Mouse (Mus musculus): ENCODE results near the gene H3f3b.

Gene H3f3b

DNA sequence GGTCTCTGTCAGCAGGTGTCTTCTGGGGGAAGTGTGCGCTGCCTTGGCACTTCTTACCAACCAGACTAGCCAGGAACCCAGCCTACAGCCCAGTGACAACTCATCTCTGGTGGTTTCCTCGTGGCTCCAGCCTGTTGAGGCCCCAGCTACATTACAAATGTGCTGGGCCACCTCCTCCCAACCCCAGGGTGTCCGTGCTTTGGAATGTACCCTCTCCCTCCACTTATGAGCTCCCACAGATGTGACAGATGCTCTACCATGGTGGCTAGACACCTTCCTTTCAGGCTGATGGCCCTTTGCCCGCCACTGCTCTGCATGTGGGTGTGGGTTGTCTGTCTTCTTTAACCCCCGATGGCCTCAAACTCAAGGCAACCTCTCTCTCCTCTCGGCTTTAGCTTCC is 26.0 kb downstream of the H3f3b start:
- no peak for DNase-seq (ENCODE audit: low spot score in 2 of 2)

DNA sequence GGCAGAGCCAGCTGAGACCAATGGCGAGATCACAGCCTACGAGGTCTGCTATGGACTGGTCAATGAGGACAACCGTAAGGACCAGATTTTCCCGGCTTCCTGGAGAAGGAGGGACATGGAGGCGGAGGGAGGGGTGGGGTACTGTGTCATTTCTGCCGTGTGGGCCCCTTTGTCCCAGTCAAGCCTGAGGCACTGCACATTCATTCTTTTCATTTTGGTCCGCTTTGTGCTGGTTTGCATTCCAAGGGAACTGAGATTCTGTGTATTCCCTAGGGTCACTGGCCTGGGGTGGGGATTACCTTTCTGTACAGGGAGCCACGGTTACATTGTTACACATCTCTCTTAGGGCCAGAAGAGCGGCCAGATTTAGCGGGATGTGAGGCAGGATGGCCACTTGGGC is 27.2 kb downstream of the H3f3b start:
- no peak for DNase-seq (ENCODE audit: low spot score in 2 of 2)

DNA sequence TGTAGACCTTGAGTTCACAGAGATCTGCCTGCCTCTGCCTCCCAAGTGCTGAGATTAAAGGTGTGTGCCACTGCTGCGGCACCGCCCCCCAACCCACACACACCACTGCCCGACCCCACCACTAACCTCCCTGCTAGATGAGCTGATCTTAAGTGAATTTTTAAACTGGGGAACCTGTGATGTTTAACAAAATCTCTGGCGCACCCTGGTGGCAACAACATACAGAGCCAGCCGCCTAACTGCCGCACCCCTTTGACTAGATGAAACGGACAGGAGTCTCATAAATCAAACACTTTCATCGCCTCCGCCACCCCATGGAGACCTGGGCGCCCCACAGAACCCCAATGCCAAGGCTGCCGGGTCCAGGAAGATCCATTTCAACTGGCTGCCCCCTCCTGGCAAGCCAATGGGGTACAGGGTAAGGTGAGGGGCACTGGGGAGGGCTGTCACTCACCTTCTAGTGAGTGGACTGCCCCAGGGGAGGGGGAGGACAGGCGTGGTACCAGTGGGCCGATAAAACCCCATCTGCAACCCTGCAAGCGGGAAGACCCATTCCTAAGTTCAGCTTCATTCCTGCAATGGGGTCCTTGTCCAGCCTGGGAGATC is 28.1 kb downstream of the H3f3b start:
- DNase-seq (ENCODE audit: low spot score in 2 of 2) = peak; percentile 63 to 87

DNA sequence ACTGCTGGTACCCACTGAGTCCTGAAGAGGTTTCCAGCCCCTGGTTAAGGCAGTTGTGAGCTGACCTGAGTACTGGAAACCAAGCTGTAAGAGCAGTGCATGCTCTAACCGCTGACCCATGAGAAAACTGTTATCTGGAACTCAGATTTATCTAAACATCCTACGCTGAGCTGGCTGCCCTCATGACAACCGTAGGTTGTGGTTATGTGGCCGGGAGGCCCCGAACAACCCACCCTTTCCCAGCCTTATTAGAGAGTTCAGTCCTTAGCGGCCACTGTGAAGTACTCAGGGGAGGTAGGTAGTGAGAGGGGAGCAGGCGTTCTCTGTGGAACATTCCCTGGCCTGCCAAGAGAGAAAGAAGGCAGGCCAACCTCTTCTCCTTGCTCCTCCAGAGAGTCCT is 28.7 kb downstream of the H3f3b start:
- no peak for DNase-seq (ENCODE audit: low spot score in 2 of 2)

DNA sequence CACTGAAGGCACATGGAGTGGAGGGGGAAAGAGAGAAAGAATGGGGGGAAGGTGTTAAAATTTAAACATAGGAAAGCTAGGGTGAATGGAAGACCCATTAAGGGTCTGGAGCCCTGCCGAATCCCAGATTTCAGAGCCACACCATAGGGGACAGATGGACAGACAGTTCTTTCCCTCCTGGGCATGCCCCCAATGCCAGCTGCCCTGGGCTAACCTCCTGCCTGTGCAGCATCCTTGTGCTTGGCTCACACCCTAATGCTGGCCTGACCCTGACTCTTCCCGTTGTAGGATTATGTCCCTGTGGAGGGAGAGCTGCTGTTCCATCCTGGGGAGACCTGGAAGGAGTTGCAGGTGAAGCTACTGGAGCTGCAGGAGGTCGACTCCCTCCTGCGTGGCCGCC is 30.1 kb downstream of the H3f3b start:
- no peak for DNase-seq (ENCODE audit: low spot score in 2 of 2)

DNA sequence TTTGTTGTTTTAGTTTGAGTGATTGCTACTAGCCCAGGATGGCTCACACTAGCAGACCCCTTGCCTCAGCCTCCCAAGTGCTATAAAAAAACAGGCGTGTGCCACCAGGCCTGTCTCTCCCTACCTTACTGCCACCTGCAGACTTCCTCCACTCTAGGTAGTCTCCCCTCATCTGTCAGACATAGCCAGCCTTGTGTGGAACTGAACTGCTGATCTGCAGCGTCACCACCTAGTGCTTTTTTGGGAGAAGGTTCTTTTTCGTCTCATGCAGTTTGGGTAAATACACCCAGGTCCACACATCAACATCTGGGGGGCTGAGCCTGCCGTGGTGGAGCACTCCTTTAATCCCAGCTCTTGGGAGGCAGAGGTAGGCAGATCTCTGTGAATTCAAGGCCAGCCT is 30.7 kb downstream of the H3f3b start:
- no peak for DNase-seq (ENCODE audit: low spot score in 2 of 2)

DNA sequence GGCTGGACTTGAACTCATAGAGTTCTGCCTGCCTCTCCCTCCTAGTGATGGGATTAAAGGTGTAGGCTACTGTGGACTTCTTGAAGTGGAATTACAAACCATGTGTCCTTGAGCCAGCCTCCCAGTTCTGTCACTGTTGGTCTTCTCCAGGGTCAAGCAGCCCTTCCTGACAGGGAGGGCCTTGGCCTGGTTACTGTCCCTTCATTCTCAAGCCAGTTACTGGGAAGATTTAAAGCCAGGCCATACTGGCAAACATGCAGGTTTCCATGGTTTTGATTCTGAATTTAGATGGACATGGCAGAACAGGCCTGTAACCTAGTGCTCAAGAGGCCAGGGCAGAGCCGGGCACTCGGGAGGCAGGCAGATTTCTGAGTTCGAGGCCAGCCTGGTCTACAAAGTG is 32.5 kb downstream of the H3f3b start:
- no peak for DNase-seq (ENCODE audit: low spot score in 2 of 2)

DNA sequence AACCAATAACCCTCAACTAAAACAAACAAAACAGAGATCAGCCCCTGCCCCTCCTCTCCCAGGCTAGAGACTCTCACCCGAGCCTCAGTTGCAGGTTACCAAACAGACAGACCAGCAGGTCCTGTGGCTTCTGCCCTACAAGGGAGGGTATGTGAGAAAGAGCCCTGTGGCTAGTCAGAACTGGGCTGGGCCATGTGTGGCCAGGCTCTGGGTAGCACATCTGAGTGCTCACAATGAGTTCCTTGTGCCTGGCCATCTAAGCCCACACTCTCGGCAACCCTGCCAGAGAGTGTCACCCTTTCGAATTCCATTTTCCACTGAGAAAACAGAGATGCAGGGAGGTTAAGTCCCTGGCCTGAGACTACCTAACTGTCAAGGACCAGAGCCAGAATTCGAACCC is 35.7 kb downstream of the H3f3b start:
- DNase-seq (ENCODE audit: low spot score in 2 of 2) = no peak

DNA sequence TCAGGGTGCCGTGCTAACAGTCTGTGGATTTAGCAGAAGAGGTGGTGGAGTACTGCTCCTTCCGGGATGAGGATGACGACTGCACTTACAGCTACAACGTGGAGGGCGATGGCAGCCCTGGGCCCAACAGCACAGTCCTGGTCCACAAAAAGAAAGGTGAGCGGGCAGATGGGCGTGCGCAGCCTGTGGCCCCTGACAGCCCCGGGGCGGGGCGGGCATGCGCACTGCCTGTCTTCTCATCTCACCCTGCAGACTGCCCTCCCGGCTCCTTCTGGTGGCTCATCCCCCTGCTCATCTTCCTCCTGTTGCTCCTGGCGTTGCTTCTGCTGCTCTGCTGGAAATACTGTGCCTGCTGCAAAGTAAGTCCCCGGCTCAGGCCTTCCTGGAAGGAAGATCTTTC is 38.1 kb downstream of the H3f3b start:
- DNase-seq (ENCODE audit: low spot score in 2 of 2) = no peak

DNA sequence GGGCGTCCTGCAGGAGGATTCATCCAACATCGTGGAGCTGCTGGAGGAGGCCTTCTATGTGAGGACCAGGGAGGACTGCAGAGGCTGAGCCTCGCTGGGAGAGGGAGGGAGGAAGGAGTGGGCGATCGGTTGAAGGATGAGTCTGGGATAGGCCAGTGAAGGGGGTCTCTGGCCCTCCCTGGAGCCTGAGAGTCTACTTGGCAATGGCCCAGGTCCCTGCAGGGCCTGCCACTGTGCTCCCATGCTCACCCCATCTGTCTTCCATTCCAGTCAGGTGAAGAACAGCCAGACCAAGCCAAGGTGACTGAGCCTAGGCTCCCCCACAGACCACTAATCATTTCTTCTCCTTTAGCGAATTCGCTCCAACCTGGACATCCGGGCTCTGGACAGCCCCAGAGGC is 44.5 kb downstream of the H3f3b start:
- DNase-seq (ENCODE audit: low spot score in 2 of 2) = no peak

DNA sequence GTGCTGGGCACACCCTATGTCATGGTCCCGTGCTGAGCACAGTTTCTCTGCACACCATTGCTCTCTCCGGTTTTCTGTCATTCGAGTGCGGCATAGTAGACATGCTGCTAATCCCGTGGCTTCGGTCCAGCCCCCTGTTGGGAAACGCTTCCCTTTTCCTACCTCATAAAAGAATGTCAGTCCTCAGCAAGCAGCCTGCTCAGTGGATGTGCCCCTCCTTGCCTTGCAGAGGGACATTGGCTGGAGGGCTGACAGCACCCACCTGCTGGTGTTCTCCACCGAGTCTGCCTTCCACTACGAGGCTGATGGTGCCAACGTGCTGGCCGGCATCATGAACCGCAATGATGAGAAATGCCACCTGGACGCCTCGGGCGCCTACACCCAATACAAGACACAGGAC is 45.3 kb downstream of the H3f3b start:
- DNase-seq (ENCODE audit: low spot score in 2 of 2) = no peak

DNA sequence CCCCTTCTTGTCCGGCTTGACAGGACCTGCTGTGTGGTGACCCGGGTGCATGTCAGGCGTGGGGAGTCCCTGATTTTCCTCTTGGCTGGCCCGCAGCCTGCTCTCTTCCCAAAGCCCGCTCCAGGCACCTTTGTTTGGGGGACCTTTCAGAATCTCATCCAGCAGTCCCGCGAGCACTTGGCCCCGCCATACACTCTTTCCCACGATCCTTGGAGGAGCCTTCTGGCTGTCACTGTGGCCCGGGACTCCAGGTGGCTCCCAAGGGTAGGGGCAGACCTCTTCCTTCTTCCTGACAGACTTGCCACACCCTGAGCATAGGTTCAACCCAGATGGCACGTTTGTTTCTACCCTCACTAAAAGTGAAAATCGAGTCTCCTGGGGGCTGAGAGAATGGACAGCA is 52.2 kb downstream of the H3f3b start:
- no peak for DNase-seq (ENCODE audit: low spot score in 2 of 2)

DNA sequence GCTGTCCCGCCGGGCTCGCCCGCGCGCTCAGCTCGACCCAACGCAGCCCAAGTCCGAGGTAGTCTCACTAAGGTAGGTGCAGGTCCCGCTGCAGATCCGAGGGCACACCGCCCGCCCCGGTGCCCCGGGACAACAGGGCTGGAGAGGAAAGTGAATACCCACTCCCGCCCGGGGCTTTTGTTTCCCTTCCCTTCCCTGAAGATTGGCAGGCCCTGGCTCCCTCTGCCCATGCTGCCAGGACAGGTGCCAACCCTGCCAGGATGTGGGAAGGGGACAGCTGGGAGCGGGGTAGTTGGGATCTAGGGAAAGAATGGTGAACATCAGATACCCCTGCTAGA is 52.7 kb downstream of the H3f3b start:
- no peak for DNase-seq (ENCODE audit: low spot score in 2 of 2)

DNA sequence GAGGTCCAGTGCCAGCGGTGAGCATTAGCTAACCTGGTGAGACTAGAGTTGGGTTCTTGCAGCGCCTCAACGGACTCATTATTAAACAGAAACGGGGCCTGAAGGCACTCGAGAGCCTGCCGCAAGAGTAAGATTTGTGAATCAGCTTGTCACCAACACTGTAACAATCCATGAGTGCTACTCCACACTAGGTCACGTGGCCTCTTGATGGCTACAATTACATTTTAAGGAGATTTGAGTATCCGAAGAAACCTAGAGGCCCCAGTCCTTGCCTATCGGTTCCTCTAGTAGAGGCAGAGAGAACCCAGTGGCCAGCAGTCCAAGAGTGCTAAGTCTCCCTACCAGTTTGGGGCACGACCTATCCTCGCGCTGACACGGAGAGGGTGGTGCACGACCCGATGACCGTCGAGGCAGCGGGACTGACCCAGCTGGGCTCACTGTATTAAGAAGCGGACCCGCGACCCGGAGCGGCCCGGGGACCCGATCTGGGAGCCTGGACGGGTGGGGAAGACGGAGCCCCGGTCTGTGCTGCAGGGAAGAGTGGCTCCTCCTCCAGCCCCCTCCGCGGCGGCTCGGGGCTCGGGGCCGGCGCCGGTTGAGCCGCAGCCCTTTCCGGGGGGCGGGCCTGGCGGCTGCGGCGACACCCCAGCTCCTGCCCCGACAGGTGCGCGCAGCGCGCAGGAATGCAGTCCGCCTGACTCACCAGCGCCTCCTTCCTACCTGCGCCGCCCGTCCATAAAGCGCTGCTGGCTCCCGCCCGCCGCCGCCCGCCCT is 53.3 kb downstream of the H3f3b start, which contains the start of gene Itgb4:
TSS of gene Itgb4 (plus strand) at position 401 of the 774 bp plus-strand sequence.
- peak in 1 of 2 experiments; percentile 46 for DNase-seq (ENCODE audit: low spot score in 2 of 2)

All from spleen, postnatal 10 days (tissue).